Mouse (Mus musculus) liver, embryonic 14.5 days (tissue): ENCODE data around the gene Tmem229b. TPM values are rescaled to one million over a fixed set of nuclear protein-coding genes. Genes with fewer than 3 reads are reported as not detected.

Source experiments
- ATAC-seq: fragments of 200-750 bp; cut with Nextera tagmentation; 2 replicates; pipeline ENCODE4 v1.8.0; 2017; ENCODE audit warnings: moderate number of reproducible peaks, mild to moderate bottlenecking, moderate library complexity; ENCODE audit not compliant: insufficient read depth
- DNase-seq, 3 experiments: peaks; one replicate each; pipeline ENCODE4 v3.0.0-alpha.2; 2012 to 2013; ENCODE audit warnings: low read depth in 3 of 3, low spot score in 3 of 3
- H3K27ac ChIP-seq: fragments of 300-500 bp; sonication (generic); 2 replicates; pipeline ENCODE4 v1.5.1; 2014; ENCODE audit warnings: moderate library complexity, mild to moderate bottlenecking, control low read depth, inconsistent platforms
- H3K27me3 ChIP-seq: fragments of 300-500 bp; sonication (generic); 2 replicates; pipeline ENCODE4 v1.6.1; 2014; ENCODE audit warnings: mild to moderate bottlenecking, low read length, moderate library complexity; ENCODE audit not compliant: control insufficient read depth, insufficient read depth
- H3K36me3 ChIP-seq: fragments of 300-500 bp; sonication (generic); replicated peaks from 2 replicates; pipeline ENCODE4 v1.6.1; 2014; ENCODE audit warnings: low read depth; ENCODE audit not compliant: control insufficient read depth, insufficient read depth
- H3K4me1 ChIP-seq, 2 experiments: fragments of 200-500 bp in 1 of 2; fragments of 300-500 bp in 1 of 2; sonication (generic) in 1 of 2; replicated peaks; 2 replicates each; pipeline ENCODE4 v1.6.1; 2012 to 2014; ENCODE audit warnings: antibody characterized with exemption in 1 of 2, inconsistent platforms in 1 of 2, low read length in 1 of 2; ENCODE audit not compliant: control insufficient read depth in 2 of 2, insufficient read depth in 2 of 2
- H3K4me2 ChIP-seq: fragments of 300-500 bp; sonication (generic); 2 replicates; pipeline ENCODE4 v1.6.1; 2014; ENCODE audit warnings: low read depth, mild to moderate bottlenecking, control low read depth, moderate library complexity
- H3K4me3 ChIP-seq, 2 experiments: fragments of 200-500 bp in 1 of 2; fragments of 300-500 bp in 1 of 2; sonication (generic) in 1 of 2; 2 replicates each; pipeline ENCODE4 v1.5.1; 2012 to 2014; ENCODE audit warnings: low read depth in 2 of 2, low read length in 2 of 2, mild to moderate bottlenecking in 2 of 2, control low read depth in 1 of 2, inconsistent platforms in 1 of 2, moderate library complexity in 1 of 2; ENCODE audit not compliant: insufficient read depth in 1 of 2
- H3K9ac ChIP-seq: fragments of 300-500 bp; sonication (generic); replicated peaks from 2 replicates; pipeline ENCODE4 v1.6.1; 2014; ENCODE audit warnings: mild to moderate bottlenecking, control low read depth, moderate library complexity
- H3K9me3 ChIP-seq: fragments of 300-500 bp; sonication (generic); 2 replicates; pipeline ENCODE4 v1.6.1; 2016; ENCODE audit warnings: low read length, mixed read lengths; ENCODE audit not compliant: control insufficient read depth
- CTCF ChIP-seq: IDR thresholded peaks from 2 replicates; pipeline ENCODE4 v1.5.1; 2016; ENCODE audit warnings: antibody characterized with exemption, low read depth, control low read depth
- EP300 ChIP-seq: IDR thresholded peaks from 2 replicates; pipeline ENCODE4 v1.6.1; 2016; ENCODE audit warnings: antibody characterized with exemption, low read depth
- WGBS: fragments of 180-500 bp; shearing (Covaris S2); extraction: QIAGEN DNeasy Blood & Tissue Kit; methylation state at CpG from one replicate; pipeline ENCODE4 v1.1.7; 2014; ENCODE audit not compliant: insufficient replicate concordance; 5-methylcytosine and 5-hydroxymethylcytosine counted together
- polyA plus RNA-seq, 2 experiments: library from polyadenylated mRNA; depleted of rRNA in 1 of 2; stranded (reverse) in 1 of 2; unstranded in 1 of 2; fragments of >200 nt; fragmentation: Nextera tagmentation in 1 of 2; extraction: Ambion mirVana in 1 of 2; gene quantifications; 2 replicates each; pipeline versions ENCODE4 v1.2.1 to v1.2.3; 2012 to 2014

Gene Tmem229b
- 2.0 and 2.4 TPM in 2 replicates for polyA plus RNA-seq (2012; rRNA removed)
- polyA plus RNA-seq (2014; fragmentation: Nextera tagmentation; extraction: Ambion mirVana), result 2.0 and 2.7 TPM in 2 replicates

- H3K4me3 ChIP-seq, result peak within 1 kb of the TSS; percentile 76
- H3K9ac ChIP-seq, result peak within 1 kb of the TSS; percentile 62
- peak; percentile 43; the same call in 1 of the 2 replicates for ATAC-seq
- H3K9me3 ChIP-seq, result no peaks in the 10 kb centered on the region
- H3K4me1 ChIP-seq, result peaks cover 0 to 10% of the 10 kb centered on the region in 2 experiments; a peak in 1 of 4 replicates
- H3K27me3 ChIP-seq, result peaks cover 12% of the 10 kb centered on the region
- H3K36me3 ChIP-seq, result no peaks in the 10 kb centered on the region
- no peak for DNase-seq
- TF ChIP-seq EP300 (no peak), CTCF (no peak)
- H3K4me2 ChIP-seq, result peak within 1 kb of the TSS; percentile 75
- no peak within 1 kb of the TSS for H3K27ac ChIP-seq
- WGBS, result 2% methylated on average over 45 of the region's 49 CpGs
Observed at GRCm38 (mm10) chr12:79007126-79007753, at the start of gene Tmem229b. Gene Tmem229b, minus strand, starts transcription at chr12:79007627.

- Histone ChIP-seq H3K27ac (no peak overlapping the region), H3K27me3 (no peaks in the 10 kb centered on the region), H3K36me3 (no peaks in the 10 kb centered on the region), H3K4me3 (no peak overlapping the region), H3K9me3 (no peaks in the 10 kb centered on the region), H3K9ac (no peak overlapping the region), H3K4me1 (peaks cover 0 to 2% of the 10 kb centered on the region in 2 experiments; a peak in 1 of 4 replicates), H3K4me2 (no peak overlapping the region)
- ATAC-seq (peak; percentile 74), DNase-seq (peak; percentile 25 to 44 (median 27))
- TF ChIP-seq EP300 (no peak), CTCF (no peak)
- WGBS, result 42% methylated on average over 7 of the region's 7 CpGs
Observed at GRCm38 (mm10) chr12:79055276-79055675, 47.8 kb upstream of the Tmem229b start.

GRCm38 (mm10) chr12:79052073-79052472 lies 44.6 kb upstream of the Tmem229b start:
- no peak overlapping the region for H3K4me2 ChIP-seq
- H3K36me3 ChIP-seq, result no peaks in the 10 kb centered on the region
- peaks cover 0 to 2% of the 10 kb centered on the region in 2 experiments; a peak in 1 of 4 replicates for H3K4me1 ChIP-seq
- DNase-seq (no peak), ATAC-seq (no peak)
- no peak overlapping the region for H3K27ac ChIP-seq
- H3K27me3 ChIP-seq, result no peaks in the 10 kb centered on the region
- no peak for TF ChIP-seq CTCF
- no peak for TF ChIP-seq EP300
- H3K4me3 ChIP-seq, result no peak overlapping the region
- WGBS, result 72% methylated on average over 2 of the region's 2 CpGs
- H3K9ac ChIP-seq, result no peak overlapping the region
- no peaks in the 10 kb centered on the region for H3K9me3 ChIP-seq

- 49% methylated on average over 3 of the region's 3 CpGs for WGBS
- no peak for DNase-seq
- Histone ChIP-seq H3K9me3 (no peaks in the 10 kb centered on the region), H3K27me3 (no peaks in the 10 kb centered on the region), H3K9ac (no peak overlapping the region), H3K4me1 (peaks cover 0 to 2% of the 10 kb centered on the region in 2 experiments; a peak in 1 of 4 replicates), H3K4me2 (no peak overlapping the region), H3K27ac (no peak overlapping the region), H3K4me3 (no peak overlapping the region), H3K36me3 (no peaks in the 10 kb centered on the region)
- no peak for ATAC-seq
- no peak for TF ChIP-seq EP300
- TF ChIP-seq CTCF, result no peak
Observed at GRCm38 (mm10) chr12:79050545-79051212, 43.3 kb upstream of the Tmem229b start.

- Histone ChIP-seq H3K27me3 (no peaks in the 10 kb centered on the region), H3K9me3 (no peaks in the 10 kb centered on the region), H3K4me3 (no peak overlapping the region), H3K4me1 (no peaks in the 10 kb centered on the region), H3K4me2 (no peak overlapping the region), H3K36me3 (no peaks in the 10 kb centered on the region), H3K27ac (no peak overlapping the region), H3K9ac (no peak overlapping the region)
- 47% methylated on average over 2 of the region's 2 CpGs for WGBS
- TF ChIP-seq EP300 (no peak), CTCF (no peak)
- DNase-seq (no peak), ATAC-seq (no peak)
Observed at GRCm38 (mm10) chr12:79049807-79050206, 42.4 kb upstream of the Tmem229b start.
